Mouse (Mus musculus) layer of hippocampus, postnatal 10 days (tissue): ENCODE results near the gene Pwwp2a. TPM values are rescaled to one million over a fixed set of nuclear protein-coding genes. Genes with fewer than 3 reads are reported as not detected.

ENCODE experiments used
- DNase-seq, 2 experiments: peaks; one replicate each; pipeline ENCODE4 v3.0.0; 2021; ENCODE audit warnings: low spot score in 2 of 2
- total RNA-seq, 2 experiments: library from RNA; stranded (reverse); gene quantifications; 2 replicates each; pipeline ENCODE4 v1.2.3; 2021

Gene Pwwp2a
- total RNA-seq, 2 experiments from 2014 or later = 66.0 to 70.0 TPM

DNA sequence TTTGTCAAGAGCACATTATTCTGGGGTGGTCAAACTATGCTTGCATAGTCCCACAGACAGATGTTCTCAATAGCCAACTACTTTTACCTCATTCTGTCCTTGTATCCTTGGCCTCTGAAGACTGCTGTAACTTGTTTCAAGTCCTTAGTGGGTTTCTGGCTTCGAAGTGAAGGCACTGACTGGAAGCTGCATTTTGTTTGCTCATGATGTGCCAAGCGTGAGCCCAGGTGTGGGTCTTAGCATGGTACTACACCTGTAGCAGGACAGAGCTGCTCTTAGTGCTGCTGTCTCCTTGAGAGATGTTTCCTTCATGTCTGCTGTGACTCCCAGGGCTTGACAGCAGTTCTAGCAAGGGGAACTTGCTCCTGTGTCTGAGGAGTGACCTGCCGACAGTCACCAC is 41.6 kb downstream of the Pwwp2a start:
- no peak for DNase-seq

DNA sequence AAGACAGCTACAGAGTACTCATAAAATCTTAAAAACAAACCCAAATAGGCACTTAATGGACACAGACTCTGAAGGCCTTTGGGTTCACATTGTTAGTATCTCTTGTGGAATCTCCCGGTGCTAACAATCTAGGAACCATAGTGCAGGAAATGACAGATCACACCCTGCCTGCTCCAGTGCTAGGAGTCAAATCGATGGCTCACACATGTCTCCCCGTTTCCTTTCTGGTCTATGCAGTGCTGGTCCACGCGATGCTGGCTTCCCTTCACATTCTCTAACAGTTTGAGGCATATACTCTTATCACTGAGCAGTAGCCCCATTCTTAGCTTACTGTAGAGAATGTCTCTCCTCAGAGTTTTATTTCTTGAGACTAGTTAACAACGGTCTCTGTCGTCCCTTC is 46.0 kb downstream of the Pwwp2a start:
- DNase-seq = no peak

DNA sequence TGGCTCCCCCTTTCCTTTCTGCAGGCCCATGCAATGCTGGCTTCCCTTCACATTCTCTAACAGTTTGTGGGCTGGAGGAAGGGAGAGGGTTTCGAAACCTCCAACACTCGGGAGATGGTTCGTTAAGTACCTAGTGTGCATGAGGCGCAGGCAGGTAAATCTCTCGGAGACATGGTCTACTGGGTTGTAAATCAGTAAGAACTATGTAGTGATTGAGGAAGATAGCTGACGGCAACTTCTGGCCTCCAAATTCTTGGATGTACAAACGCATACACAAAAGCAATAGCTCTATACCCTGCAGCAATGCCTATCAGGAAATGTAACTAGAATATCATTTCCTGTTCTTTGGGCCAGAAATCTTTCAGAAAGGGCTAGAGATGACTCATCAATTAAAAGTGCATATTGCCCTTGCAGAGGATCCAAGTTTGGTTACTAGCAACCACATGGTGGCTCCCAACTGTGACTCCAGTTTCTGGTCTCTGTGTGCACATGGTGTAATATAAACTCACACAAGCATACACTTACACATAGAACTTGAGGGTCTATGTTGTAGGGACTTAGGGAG is 47.0 kb downstream of the Pwwp2a start:
- DNase-seq = no peak

DNA sequence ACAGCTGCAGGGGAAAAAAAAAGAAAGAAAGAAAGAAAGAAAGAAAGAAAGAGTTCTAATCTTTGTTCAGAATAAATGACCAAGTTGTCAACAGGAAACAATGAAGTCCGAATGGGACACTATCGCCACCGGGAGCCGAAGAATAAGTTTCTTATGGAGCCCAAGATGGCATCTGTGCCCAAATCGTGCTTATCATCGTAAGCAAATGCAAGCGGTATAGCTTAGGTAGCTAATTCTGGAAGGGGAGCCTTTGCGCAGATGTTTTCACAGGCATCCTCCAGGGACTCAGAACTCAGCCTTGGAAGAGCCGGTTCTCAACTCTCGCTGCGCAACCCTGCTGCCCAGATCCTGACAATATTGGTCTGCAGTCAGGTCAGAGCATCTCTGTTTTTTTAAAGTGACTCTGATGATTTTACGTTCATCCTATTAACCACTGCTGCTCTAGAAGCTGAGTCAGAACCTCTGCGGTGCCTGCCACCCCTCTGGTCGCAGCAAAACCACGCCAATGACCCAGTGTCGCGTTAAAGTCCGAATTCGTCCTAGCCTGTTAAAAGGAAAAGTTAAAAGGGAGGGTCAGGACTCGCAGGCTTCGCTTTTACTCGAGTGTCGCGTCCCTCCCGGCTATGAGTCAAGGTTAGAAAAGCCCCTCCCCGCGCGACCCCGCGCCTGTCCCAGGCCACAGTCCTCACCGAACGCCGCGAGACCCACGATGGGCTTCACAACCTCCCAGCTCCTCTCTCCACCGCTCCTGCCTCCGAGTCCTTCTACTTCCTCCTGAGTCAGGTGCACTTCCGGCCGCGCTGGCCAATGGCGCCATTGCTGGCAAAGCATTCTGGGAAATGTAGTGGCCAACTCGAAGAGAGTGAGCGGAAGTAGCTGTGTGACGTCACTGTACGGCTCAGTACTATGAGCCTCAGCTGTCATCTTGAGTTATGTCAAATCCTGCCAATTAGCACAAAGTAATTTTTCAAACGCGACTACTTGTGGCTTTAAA is 65.7 kb downstream of the Pwwp2a start, which contains the start of gene Ttc1:
TSS of gene Ttc1 (minus strand) at position 776 of the 994 bp plus-strand sequence.
- DNase-seq = peak; percentile 97

DNA sequence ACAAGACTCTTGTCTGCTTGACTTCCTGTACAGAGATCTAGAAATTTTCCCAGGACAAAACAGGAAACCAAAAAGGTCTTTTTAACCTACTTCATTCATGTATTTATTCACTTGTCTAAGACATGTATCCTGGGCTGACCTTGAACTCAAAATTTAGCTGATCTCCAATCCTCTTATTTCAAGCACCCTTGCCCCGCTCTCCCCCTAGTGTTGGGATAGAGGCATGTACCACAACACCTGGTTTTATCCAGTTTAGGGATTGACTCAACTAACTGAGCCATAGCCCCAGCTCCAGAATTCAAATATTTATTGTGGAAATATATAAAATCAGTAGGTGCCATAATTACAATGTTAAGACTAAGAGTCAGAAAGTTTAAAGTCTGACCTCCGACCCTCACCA is 69.7 kb downstream of the Pwwp2a start:
- no peak for DNase-seq

DNA sequence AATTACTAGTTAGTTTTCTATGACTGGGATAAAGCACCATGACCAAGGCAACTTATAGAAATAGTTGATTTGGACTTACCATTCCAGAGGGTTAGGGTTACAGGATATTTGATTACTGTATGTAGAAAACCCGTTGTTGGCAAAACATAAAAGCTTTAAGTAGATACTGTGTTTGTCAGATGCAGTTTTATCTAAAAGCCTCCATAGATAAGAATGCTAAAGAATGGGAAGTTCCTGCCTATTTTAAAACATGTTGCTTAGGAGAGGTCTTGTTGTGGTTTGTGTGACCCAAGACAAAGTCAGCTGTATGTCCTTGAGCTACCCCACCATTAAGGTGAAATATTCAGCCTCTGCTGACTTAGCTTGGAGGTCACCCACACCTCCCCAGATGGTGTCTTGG is 72.8 kb downstream of the Pwwp2a start:
- DNase-seq = no peak

DNA sequence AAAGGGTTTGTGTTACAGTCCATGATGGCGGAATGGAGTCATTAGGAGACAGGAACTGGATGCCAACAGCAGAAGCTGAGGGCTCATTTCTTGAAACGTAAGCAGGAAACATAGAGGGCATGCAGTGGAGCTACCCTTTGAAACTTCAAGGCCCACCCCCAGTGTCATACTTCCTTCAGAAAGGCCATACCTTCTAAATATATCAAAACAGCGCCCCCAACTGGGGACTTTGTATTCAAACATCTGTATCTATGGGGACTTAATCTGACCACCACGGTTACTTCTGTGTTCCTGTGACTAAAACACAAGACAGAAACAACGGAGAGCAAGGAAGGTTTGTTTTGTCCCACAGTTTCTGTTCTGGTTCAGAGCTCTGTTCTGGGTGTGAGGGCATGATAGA is 73.6 kb downstream of the Pwwp2a start:
- no peak for DNase-seq

DNA sequence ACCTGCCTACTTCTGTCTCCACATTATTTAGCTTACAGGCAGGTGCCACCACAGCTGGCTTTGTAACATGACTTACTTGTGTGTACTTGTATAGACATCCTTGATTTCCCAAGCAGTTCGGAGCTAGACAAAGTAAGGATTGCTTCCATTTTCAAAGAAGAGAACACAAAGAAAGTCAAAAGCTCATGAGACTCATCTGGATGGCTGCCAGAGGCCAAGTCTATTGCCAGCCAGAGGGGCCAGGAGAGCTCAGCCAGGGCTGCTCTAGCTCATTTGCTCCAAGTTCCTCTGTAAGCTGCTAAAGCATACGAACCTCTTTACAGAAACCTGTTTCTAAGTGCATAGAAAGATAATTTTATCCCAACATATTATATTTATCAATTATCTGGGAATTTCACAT is 76.6 kb downstream of the Pwwp2a start:
- DNase-seq = no peak

DNA sequence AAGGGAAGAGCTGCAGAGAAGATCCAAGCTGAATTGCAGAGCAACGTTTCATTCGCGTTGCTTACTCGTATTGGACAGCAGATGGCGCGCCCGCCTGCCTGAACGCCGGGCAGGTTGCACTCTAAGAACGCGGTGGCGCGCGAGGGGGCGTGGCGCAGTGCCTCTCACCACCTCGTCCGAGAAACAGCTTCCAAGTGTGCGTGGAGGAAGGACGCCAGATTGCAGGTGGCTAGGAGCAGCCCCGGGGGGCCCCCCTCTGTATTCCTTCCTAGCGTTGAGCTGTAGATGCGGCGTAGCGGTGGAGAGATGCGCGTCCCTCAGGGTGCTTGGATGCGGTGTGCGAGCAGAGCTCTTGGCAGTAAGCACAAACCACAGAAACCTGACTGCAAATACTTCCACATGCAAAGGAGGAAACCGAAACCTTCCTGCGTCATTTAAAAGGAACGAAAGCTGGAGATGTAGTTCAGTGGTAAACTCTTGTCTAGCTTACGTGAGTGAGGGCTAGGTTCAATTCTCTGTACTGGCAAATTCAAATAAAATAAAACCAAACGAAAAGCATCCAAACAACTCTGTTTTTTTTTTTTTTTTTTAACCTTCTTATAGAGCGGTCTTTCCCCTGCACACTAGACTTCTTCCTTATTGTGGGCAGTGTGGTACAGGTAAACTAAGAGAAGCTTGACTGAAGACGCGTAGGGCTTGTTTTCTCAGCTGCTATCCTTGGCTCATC is 85.3 kb downstream of the Pwwp2a start:
- DNase-seq = peak; percentile 68 to 80

DNA sequence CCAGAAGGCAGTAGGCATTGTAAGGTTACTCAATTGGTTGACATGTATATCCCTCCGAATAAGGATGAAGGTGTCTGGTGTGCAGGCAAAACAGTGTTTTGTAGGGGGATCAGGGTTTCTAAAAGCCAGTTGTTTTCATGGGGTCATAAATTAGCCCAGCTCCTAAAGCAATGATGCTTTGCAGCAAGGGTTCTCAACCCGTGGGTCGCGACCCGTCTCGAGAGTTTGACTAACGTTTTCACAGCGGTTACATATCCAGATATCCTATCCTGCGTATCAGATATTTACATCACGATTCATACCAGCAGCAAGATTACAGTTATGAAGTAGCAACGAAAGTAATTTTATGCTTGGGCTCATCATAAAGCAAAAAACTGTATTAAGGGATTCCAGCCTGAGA is 86.0 kb downstream of the Pwwp2a start:
- no peak for DNase-seq

DNA sequence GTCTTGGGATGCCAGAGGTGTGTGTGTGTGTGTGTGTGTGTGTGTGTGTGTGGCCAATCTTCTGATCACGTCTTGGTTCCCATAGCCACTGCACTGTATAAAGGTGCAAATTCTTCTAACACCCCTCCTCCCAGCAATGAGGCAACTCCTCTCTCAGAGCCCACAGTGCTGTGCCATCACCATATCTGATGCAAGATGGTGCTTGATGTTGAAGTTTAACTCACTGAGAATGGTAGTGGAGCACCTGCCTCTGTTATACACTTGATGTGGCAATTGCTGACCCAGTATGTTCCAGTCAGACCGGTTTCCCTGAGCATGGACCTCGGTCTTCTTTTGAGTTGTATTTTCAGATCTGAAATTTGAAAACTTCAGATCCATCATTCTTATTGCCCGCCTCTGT is 88.3 kb downstream of the Pwwp2a start:
- no peak for DNase-seq

Other genes starting within 250 kb of the Pwwp2a start
- gene Slu7, start 248.3 kb upstream of the Pwwp2a start, total RNA-seq = 10 to 100 TPM; 39.4 to 43.8 TPM
- 1 to 10 TPM; 6.8 to 7.4 TPM for gene C1qtnf2, start 207.7 kb upstream of the Pwwp2a start, total RNA-seq
- gene Ccnjl, start 153.2 kb upstream of the Pwwp2a start, total RNA-seq = 10 to 100 TPM in 1 of 2 experiments, 1 to 10 TPM in 1; 8.8 to 10.1 TPM
- gene 4933415A04Rik, start 95.0 kb upstream of the Pwwp2a start, total RNA-seq = 1 to 10 TPM; 1.9 to 2.6 TPM
- gene Fabp6, start 80.5 kb upstream of the Pwwp2a start, total RNA-seq = not detected
- gene Ttc1, start 66.0 kb downstream of the Pwwp2a start, total RNA-seq = 10 to 100 TPM; 49.1 to 53.0 TPM
- 1 to 10 TPM; 6.0 to 6.6 TPM for gene Adra1b, start 219.2 kb downstream of the Pwwp2a start, total RNA-seq